Mouse (Mus musculus) ES-Bruce4 (cell line): Measurements from ENCODE around the gene Lmtk3.

Experiments
- CTCF ChIP-seq: IDR thresholded peaks from one replicate; pipeline ENCODE4 v1.8.1; 2011; ENCODE audit warnings: low read depth, low read length
- EP300 ChIP-seq: IDR thresholded peaks from 2 replicates; pipeline ENCODE4 v1.6.1; 2011; ENCODE audit warnings: low read depth, low read length; ENCODE audit not compliant: insufficient read depth

DNA sequence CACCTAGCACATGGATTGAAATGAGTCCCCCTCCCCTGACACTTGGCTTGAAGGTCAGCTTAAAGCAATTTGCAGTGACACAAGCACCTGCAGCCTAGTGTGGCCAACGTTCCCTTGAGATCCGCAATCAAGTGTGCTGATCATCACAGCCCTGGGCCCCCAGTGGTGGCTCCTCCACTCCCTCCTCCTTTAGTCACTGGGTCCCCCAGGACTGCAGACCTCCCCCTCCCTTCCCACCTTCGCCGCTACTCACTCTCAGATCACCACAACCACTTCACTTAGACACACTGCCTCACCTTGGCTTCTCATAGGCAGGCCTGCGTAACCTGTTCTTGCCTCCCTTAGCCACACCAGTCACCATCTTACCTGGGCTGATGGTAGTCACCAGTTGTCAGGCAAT lies 22.4 kb downstream of the Lmtk3 start:
- TF ChIP-seq CTCF: no peak
- TF ChIP-seq EP300: no peak
